Mouse (Mus musculus) megakaryocyte, embryonic 14.5 days (primary cell): Measurements from ENCODE around the gene Enam.

Experiments used
- FLI1 ChIP-seq: IDR thresholded peaks from 2 replicates; pipeline ENCODE4 v1.6.1; 2012; ENCODE audit warnings: low read length, inconsistent platforms, mixed read lengths
- GATA1 ChIP-seq: IDR thresholded peaks from 3 replicates; pipeline ENCODE4 v1.6.1; 2012; ENCODE audit warnings: mixed read lengths, low read length, inconsistent platforms, borderline replicate concordance

- TF ChIP-seq GATA1, result no peak
- TF ChIP-seq FLI1, result no peak
These were observed 3.3 kb downstream of the Enam start for GRCm38 (mm10) chr5:88491111-88491510.
